In the genomic region with DNA sequence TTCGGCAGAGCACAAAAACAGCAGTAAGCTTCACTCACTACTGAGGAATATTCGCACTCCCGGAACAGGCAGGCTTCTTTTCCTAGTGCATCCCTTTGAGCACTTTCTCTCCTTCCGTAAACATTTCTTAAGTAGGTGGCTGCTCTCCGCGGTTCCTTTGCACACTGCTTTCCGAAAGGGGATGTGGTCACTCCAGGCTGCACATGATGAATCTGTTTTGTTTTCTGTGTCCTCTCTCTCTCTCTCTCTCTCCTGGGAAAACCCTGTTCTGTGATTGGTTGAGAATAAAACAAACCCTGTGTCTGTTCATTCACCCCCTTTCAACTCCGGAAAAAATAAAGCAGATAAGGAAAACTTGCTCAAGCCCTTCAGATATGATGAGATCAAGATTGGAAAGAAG, we compare ENCODE assay signal across 8 mouse cellular contexts. TPM values are rescaled to one million over a fixed set of nuclear protein-coding genes. Genes with fewer than 3 reads are reported as not detected.
DNase-seq lines count a peak whose midpoint lies in the region; ATAC-seq lines count a peak whose summit lies in the region.

A gene (minus strand): TSS at position 243 of the 400 bp plus-strand sequence.

- H3K4me3 ChIP-seq in embryonic facial prominence, embryonic 10.5 days = peak within 1 kb of the TSS; percentile 42
- peak within 1 kb of the TSS; percentile 38 for H3K4me3 ChIP-seq in heart, embryonic 13.5 days
- peak within 1 kb of the TSS; percentile 21 for H3K4me3 ChIP-seq in midbrain, embryonic 12.5 days

- no peaks in the 10 kb centered on the region for H3K9me3 ChIP-seq in embryonic facial prominence, embryonic 10.5 days
- no peaks in the 10 kb centered on the region for H3K9me3 ChIP-seq in heart, embryonic 13.5 days
- no peaks in the 10 kb centered on the region for H3K9me3 ChIP-seq in midbrain, embryonic 12.5 days

- no peaks in the 10 kb centered on the region for H3K27me3 ChIP-seq in embryonic facial prominence, embryonic 10.5 days (replicated peaks; ENCODE audit: low read depth, poor library complexity, severe bottlenecking)
- no peaks in the 10 kb centered on the region for H3K27me3 ChIP-seq in heart, embryonic 13.5 days (replicated peaks)
- no peaks in the 10 kb centered on the region for H3K27me3 ChIP-seq in midbrain, embryonic 12.5 days

- peak within 1 kb of the TSS; percentile 61 for H3K4me2 ChIP-seq in heart, embryonic 13.5 days
- peak within 1 kb of the TSS; percentile 45 for H3K4me2 ChIP-seq in midbrain, embryonic 12.5 days (replicated peaks)

- intact Hi-C loops in gastrocnemius, postnatal 36 days (cut with DNase I) = no loop called here

- no peak for ATAC-seq in heart, embryonic 13.5 days (ENCODE audit: extremely low read depth, insufficient number of reproducible peaks, low FRiP score, low TSS enrichment)
- ATAC-seq in midbrain, embryonic 12.5 days (ENCODE audit: low FRiP score, low read depth) = no peak

- peak; percentile 54 for DNase-seq in gastrocnemius, adult 18-20 months (ENCODE audit: low spot score)
- DNase-seq in gastrocnemius, postnatal 36 days = no peak
- peak; percentile 30 for DNase-seq in embryonic facial prominence, embryonic 10.5 days (ENCODE audit: low spot score)
- DNase-seq in kidney, postnatal 25 days = peak; percentile 20 to 48
- no peak for DNase-seq in natural killer cell, adult 2 months (ENCODE audit: low spot score in 2 of 2)
- no peak for DNase-seq in frontal cortex, postnatal 14 days (ENCODE audit: low spot score in 2 of 2)

- 10% methylated on average over 8 of the region's 8 CpGs for WGBS in embryonic facial prominence, embryonic 10.5 days
- 19% methylated on average over 8 of the region's 8 CpGs for WGBS in heart, embryonic 13.5 days
- WGBS in midbrain, embryonic 12.5 days = 18% methylated on average over 8 of the region's 8 CpGs

- no peak within 1 kb of the TSS for H3K27ac ChIP-seq in embryonic facial prominence, embryonic 10.5 days (replicated peaks)
- H3K27ac ChIP-seq in heart, embryonic 13.5 days (replicated peaks) = no peak within 1 kb of the TSS
- H3K27ac ChIP-seq in midbrain, embryonic 12.5 days (replicated peaks) = no peak within 1 kb of the TSS

- no peaks in the 10 kb centered on the region for H3K36me3 ChIP-seq in embryonic facial prominence, embryonic 10.5 days (replicated peaks)
- H3K36me3 ChIP-seq in heart, embryonic 13.5 days = no peaks in the 10 kb centered on the region
- H3K36me3 ChIP-seq in midbrain, embryonic 12.5 days = no peaks in the 10 kb centered on the region

- peak within 1 kb of the TSS; percentile 41; the same call in 1 of the 2 replicates for H3K9ac ChIP-seq in heart, embryonic 13.5 days
- H3K9ac ChIP-seq in midbrain, embryonic 12.5 days (replicated peaks) = 0 out of 2 replicates have a peak within 1 kb of the TSS, but pooled peaks have one; percentile 34

- peaks cover 4% of the 10 kb centered on the region; the same call in 1 of the 2 replicates for H3K4me1 ChIP-seq in embryonic facial prominence, embryonic 10.5 days
- no peaks in the 10 kb centered on the region for H3K4me1 ChIP-seq in heart, embryonic 13.5 days
- no peaks in the 10 kb centered on the region for H3K4me1 ChIP-seq in midbrain, embryonic 12.5 days

RNA-seq across cellular contexts. Expression of the gene that starts here (rescaled TPM):
- 1 to 10 TPM; 2.7 to 3.7 TPM for total RNA-seq in gastrocnemius, adult 18-20 months (2021)
- 1 to 10 TPM; 2.4 to 2.7 TPM for total RNA-seq in gastrocnemius, postnatal 36 days (2021)
- polyA plus RNA-seq in embryonic facial prominence, embryonic 10.5 days (2016; fragmentation: Nextera tagmentation; extraction: Ambion mirVana) = 0.41 and 0.50 TPM in 2 replicates
- 0.71 and 0.75 TPM in 2 replicates for polyA plus RNA-seq in heart, embryonic 13.5 days (2015; fragmentation: Nextera tagmentation; extraction: Ambion mirVana)
- 0.08 and 0.17 TPM in 2 replicates for polyA plus RNA-seq in midbrain, embryonic 12.5 days (2016; fragmentation: Nextera tagmentation; extraction: Ambion mirVana)

Comparison
In these comparisons a context has a peak if more than half of its experiments do, and no peak if none do; other contexts are left out.
1. DNase-seq: peak in gastrocnemius, adult 18-20 months (single experiment) and kidney, postnatal 25 days (2 of 2); none in gastrocnemius, postnatal 36 days (0 of 2), natural killer cell, adult 2 months (0 of 2) and frontal cortex, postnatal 14 days (0 of 2).
2. Peak in DNase-seq and H3K4me3 ChIP-seq in embryonic facial prominence, embryonic 10.5 days; RNA of the gene not detected or under 1 TPM.
3. Peak in every context shown above with its lines, with median percentiles within 50 percentile points of each other: H3K4me3 ChIP-seq.